Mouse (Mus musculus): ENCODE results near the gene Rb1. TPM values are rescaled to one million over a fixed set of nuclear protein-coding genes. Genes with fewer than 3 reads are reported as not detected.

Gene Rb1
- polyA plus RNA-seq, 1 experiment = 2.7 TPM

GRCm38 (mm10) chr14:73177961-73178360 lies 147.7 kb downstream of the Rb1 start:
- H3K4me3 ChIP-seq (ENCODE audit: insufficient read depth, poor library complexity, severe bottlenecking) = no peak overlapping the region
- no peaks in the 10 kb centered on the region for H3K79me2 ChIP-seq (ENCODE audit: control insufficient read depth, insufficient read depth)
- no peaks in the 10 kb centered on the region for H3K36me3 ChIP-seq (ENCODE audit: control insufficient read depth, insufficient read depth)
- H3K27me3 ChIP-seq (ENCODE audit: control insufficient read depth, insufficient read depth, insufficient read length) = no peaks in the 10 kb centered on the region
- no peak overlapping the region for H3ac ChIP-seq (ENCODE audit: control insufficient read depth, insufficient read length, low read depth)
- TF ChIP-seq MYOG (IDR thresholded peaks at IDR 0.05; ENCODE audit: control insufficient read depth, extremely low read depth, insufficient read length) (no peak), FOSL1 (IDR thresholded peaks at IDR 0.05; ENCODE audit: insufficient read depth, low read length, poor library complexity, severe bottlenecking) (no peak), CEBPB (IDR thresholded peaks at IDR 0.05; ENCODE audit: low read depth) (no peak), CTCF (IDR thresholded peaks at IDR 0.05; ENCODE audit: control insufficient read depth, insufficient read depth, insufficient read length) (no peak), MYOD1 (IDR thresholded peaks at IDR 0.05; ENCODE audit: control insufficient read depth, insufficient read length, low read depth) (no peak)
- H3K79me3 ChIP-seq (ENCODE audit: low read depth) = no peaks in the 10 kb centered on the region

GRCm38 (mm10) chr14:73176266-73176665 lies 149.4 kb downstream of the Rb1 start:
- TF ChIP-seq CTCF (IDR thresholded peaks at IDR 0.05; ENCODE audit: control insufficient read depth, insufficient read depth, insufficient read length) (no peak), USF1 (IDR thresholded peaks at IDR 0.05; ENCODE audit: low read depth) (no peak), FOSL1 (IDR thresholded peaks at IDR 0.05; ENCODE audit: insufficient read depth, low read length, poor library complexity, severe bottlenecking) (no peak), MYOD1 (IDR thresholded peaks at IDR 0.05; ENCODE audit: control insufficient read depth, insufficient read length, low read depth) (no peak), MYOG (IDR thresholded peaks at IDR 0.05; ENCODE audit: control insufficient read depth, extremely low read depth, insufficient read length) (no peak), CEBPB (IDR thresholded peaks at IDR 0.05; ENCODE audit: low read depth) (no peak), MAX (IDR thresholded peaks at IDR 0.05) (no peak)
- H3K36me3 ChIP-seq (ENCODE audit: control insufficient read depth, insufficient read depth) = no peaks in the 10 kb centered on the region
- no peaks in the 10 kb centered on the region for H3K79me2 ChIP-seq (ENCODE audit: control insufficient read depth, insufficient read depth)
- no peaks in the 10 kb centered on the region for H3K79me3 ChIP-seq (ENCODE audit: low read depth)
- no peak overlapping the region for H3K4me3 ChIP-seq (ENCODE audit: insufficient read depth, poor library complexity, severe bottlenecking)
- no peaks in the 10 kb centered on the region for H3K27me3 ChIP-seq (ENCODE audit: control insufficient read depth, insufficient read depth, insufficient read length)
- H3ac ChIP-seq (ENCODE audit: control insufficient read depth, insufficient read length, low read depth) = no peak overlapping the region

- Histone ChIP-seq H3K79me2 (ENCODE audit: control insufficient read depth, insufficient read depth) (no peaks in the 10 kb centered on the region), H3K27me3 (ENCODE audit: control insufficient read depth, insufficient read depth, insufficient read length) (no peaks in the 10 kb centered on the region), H3K79me3 (ENCODE audit: low read depth) (no peaks in the 10 kb centered on the region), H3K4me3 (ENCODE audit: insufficient read depth, poor library complexity, severe bottlenecking) (no peak overlapping the region), H3ac (ENCODE audit: control insufficient read depth, insufficient read length, low read depth) (no peak overlapping the region), H3K36me3 (ENCODE audit: control insufficient read depth, insufficient read depth) (no peaks in the 10 kb centered on the region)
- TF ChIP-seq FOSL1 (IDR thresholded peaks at IDR 0.05; ENCODE audit: insufficient read depth, low read length, poor library complexity, severe bottlenecking) (no peak), MAX (IDR thresholded peaks at IDR 0.05) (no peak)
Observed at GRCm38 (mm10) chr14:73175814-73176213, 149.8 kb downstream of the Rb1 start.

- no peaks in the 10 kb centered on the region for H3K79me3 ChIP-seq (ENCODE audit: low read depth)
- TF ChIP-seq MAX (IDR thresholded peaks at IDR 0.05) (no peak), USF1 (IDR thresholded peaks at IDR 0.05; ENCODE audit: low read depth) (no peak)
- H3K79me2 ChIP-seq (ENCODE audit: control insufficient read depth, insufficient read depth) = no peaks in the 10 kb centered on the region
- H3K27me3 ChIP-seq (ENCODE audit: control insufficient read depth, insufficient read depth, insufficient read length) = no peaks in the 10 kb centered on the region
- no peak overlapping the region for H3ac ChIP-seq (ENCODE audit: control insufficient read depth, insufficient read length, low read depth)
- no peak overlapping the region for H3K4me3 ChIP-seq (ENCODE audit: insufficient read depth, poor library complexity, severe bottlenecking)
- no peaks in the 10 kb centered on the region for H3K36me3 ChIP-seq (ENCODE audit: control insufficient read depth, insufficient read depth)
Observed at GRCm38 (mm10) chr14:73175031-73175430, 150.6 kb downstream of the Rb1 start.

- H3ac ChIP-seq (ENCODE audit: control insufficient read depth, insufficient read length, low read depth) = no peak overlapping the region
- H3K36me3 ChIP-seq (ENCODE audit: control insufficient read depth, insufficient read depth) = no peaks in the 10 kb centered on the region
- no peak for TF ChIP-seq CEBPB (IDR thresholded peaks at IDR 0.05; ENCODE audit: low read depth)
- TF ChIP-seq MYOG (IDR thresholded peaks at IDR 0.05; ENCODE audit: control insufficient read depth, extremely low read depth, insufficient read length) = no peak
- TF ChIP-seq MAX (IDR thresholded peaks at IDR 0.05) = no peak
- no peak for TF ChIP-seq CTCF (IDR thresholded peaks at IDR 0.05; ENCODE audit: control insufficient read depth, insufficient read depth, insufficient read length)
- no peak for TF ChIP-seq FOSL1 (IDR thresholded peaks at IDR 0.05; ENCODE audit: insufficient read depth, low read length, poor library complexity, severe bottlenecking)
- TF ChIP-seq USF1 (IDR thresholded peaks at IDR 0.05; ENCODE audit: low read depth) = no peak
- no peak for TF ChIP-seq MYOD1 (IDR thresholded peaks at IDR 0.05; ENCODE audit: control insufficient read depth, insufficient read length, low read depth)
- H3K79me3 ChIP-seq (ENCODE audit: low read depth) = no peaks in the 10 kb centered on the region
- no peaks in the 10 kb centered on the region for H3K79me2 ChIP-seq (ENCODE audit: control insufficient read depth, insufficient read depth)
- no peak overlapping the region for H3K4me3 ChIP-seq (ENCODE audit: insufficient read depth, poor library complexity, severe bottlenecking)
- no peaks in the 10 kb centered on the region for H3K27me3 ChIP-seq (ENCODE audit: control insufficient read depth, insufficient read depth, insufficient read length)
Observed at GRCm38 (mm10) chr14:73174091-73174995, 151.3 kb downstream of the Rb1 start.

- no peaks in the 10 kb centered on the region for H3K27me3 ChIP-seq (ENCODE audit: control insufficient read depth, insufficient read depth, insufficient read length)
- no peaks in the 10 kb centered on the region for H3K79me3 ChIP-seq (ENCODE audit: low read depth)
- H3K79me2 ChIP-seq (ENCODE audit: control insufficient read depth, insufficient read depth) = no peaks in the 10 kb centered on the region
- H3K4me3 ChIP-seq (ENCODE audit: insufficient read depth, poor library complexity, severe bottlenecking) = no peak overlapping the region
- no peak for TF ChIP-seq MYOG (IDR thresholded peaks at IDR 0.05; ENCODE audit: control insufficient read depth, extremely low read depth, insufficient read length)
- no peak for TF ChIP-seq CTCF (IDR thresholded peaks at IDR 0.05; ENCODE audit: control insufficient read depth, insufficient read depth, insufficient read length)
- TF ChIP-seq MAX (IDR thresholded peaks at IDR 0.05) = no peak
- no peak overlapping the region for H3ac ChIP-seq (ENCODE audit: control insufficient read depth, insufficient read length, low read depth)
- H3K36me3 ChIP-seq (ENCODE audit: control insufficient read depth, insufficient read depth) = no peaks in the 10 kb centered on the region
Observed at GRCm38 (mm10) chr14:73173662-73174061, 152.0 kb downstream of the Rb1 start.

All from C2C12 (cell line).